Mouse (Mus musculus) frontal cortex, adult (tissue): ENCODE data around the gene Vmn2r20.
"Not testable (repeated sequence)": the region's sequence is repeated elsewhere in the genome, so short reads cannot be mapped to it uniquely, and the experiment has no call there.

ENCODE experiments used
- ATAC-seq: cut with Nextera tagmentation; 2 replicates; pipeline ENCODE4 v1.9.2; 2017; ENCODE audit warnings: mild to moderate bottlenecking, moderate library complexity, mixed read lengths; ENCODE audit not compliant: low TSS enrichment

Gene Vmn2r20

DNA sequence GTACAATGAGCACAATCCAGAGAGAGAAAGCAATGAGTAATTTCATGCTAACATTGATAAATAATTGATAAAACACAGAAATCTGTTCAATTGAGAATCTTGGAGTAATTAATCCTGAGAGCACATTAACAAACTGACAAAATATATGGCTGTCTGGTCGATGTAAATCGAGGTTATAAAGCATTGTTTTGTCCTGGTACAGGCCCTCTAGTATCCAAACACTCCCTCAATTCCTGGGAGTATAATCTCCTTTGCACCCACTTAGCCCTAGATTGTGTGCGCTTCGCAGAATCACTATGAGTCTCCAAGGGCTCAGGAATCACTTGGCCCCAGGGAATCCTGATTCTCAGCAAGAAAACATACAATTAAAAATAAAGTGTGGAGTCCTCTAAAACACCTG lies at the start of gene Vmn2r20:
Gene Vmn2r20 (minus strand): TSS at position 101 of the 400 bp plus-strand sequence.
- not testable (repeated sequence) for ATAC-seq

DNA sequence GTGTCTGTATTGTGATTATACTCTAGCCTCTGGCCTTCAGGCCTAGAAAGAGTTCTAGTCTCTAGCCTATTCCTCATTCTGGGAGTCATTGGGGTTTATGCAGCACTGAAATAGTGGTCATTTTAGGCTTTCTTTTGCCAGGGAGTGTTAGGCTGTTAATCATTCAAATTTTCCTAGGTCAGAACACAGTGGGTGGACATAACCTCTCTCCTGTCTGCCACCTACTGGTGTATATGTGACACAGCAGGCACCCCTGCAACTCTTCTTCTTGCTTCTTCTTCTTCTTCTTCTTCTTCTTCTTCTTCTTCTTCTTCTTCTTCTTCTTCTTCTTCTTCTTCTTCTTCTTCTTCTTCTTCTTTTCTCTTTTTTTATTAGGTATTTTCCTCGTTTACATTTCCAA lies 6.5 kb upstream of the Vmn2r20 start:
- ATAC-seq: not testable (repeated sequence)

DNA sequence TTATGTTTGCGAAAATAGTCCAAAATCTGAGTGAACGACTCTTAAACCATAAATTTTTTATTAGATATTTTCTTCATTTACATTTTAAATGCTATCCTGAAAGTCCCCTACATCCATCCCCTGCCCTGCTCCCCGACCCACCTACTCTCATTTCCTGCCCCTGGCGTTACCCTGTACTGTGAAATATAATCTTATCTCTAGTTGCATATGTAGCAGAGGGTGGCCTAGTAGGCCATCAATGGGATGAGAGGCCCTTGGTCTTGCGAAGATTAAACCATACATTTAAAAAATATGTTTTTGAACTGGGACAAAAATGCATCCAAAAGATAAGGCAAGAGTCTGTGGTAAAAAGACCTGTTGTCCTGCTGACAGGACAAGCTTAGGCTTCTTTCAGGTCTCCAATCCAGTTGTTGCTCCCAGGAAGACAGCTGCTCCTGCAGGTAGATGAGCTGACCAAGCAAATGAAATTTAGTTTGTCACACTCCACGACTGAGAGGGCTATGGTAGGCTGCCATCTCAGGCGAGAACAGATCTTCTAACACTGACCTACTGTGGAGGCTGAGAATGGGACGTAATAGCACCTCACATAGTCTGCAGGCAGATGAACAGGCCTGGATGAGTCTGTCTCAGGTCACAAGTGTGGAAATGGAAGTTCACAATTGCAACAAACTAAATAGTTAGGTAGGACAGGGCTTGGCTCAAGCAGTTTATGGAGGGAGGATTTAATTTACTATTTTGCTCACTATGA lies 10.8 kb downstream of the Vmn2r20 start:
- ATAC-seq: not testable (repeated sequence)

DNA sequence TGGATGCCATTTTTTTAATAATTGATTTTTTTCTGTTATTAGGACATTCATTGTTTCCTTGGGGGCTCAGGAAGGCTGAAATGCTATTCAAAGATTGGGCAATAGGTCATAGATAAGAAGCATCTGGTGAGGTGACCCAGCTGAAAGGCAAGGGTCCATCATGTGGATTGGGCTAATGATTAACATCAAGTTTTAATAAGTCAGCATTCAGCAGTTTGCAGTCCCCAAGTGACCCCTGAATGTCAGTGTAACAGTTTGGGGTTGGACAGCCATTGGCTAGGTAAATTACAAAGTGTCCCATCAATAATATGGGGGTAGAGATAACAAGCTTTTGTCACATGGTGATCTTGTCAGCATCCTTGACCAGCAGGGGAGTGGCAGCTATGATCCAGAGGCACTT lies 29.1 kb downstream of the Vmn2r20 start:
- ATAC-seq: not testable (repeated sequence)

DNA sequence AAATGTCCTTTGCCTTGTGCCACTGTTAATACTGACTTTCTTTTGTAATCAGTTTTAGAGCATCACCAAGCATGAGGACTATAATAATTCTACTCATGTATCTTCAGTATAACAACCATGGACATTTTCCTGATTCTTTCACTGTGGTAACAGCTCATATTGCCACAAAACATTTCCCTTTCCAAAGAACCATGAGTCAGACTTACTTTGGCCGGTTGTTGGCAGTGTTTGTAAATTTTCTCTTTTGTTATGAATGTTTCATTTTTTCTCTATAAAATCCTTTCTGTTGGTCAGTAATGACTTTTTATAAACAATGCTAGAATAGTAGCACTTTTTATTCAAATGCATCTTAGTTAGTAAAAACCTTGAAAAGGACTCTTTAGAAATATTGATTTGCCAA lies 71.8 kb downstream of the Vmn2r20 start:
- no peak for ATAC-seq

DNA sequence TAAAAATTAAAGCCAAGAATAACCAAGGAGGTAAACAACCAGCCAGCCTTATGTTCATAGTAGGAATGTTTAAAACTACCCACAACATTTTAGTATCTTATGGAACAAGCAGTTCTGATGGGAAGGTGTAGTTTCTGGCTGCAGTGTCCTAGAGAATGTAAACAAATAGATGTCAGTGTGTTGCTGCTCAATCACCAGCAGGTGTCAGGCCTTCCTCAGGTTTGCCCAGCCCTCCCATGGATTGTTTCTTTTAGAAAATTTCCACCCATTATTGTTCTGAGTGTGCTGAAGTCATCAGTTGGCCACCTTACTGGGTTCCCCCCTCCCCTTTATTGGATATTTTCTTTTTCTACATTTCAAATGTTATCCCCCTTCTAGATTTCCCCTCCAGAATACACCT lies 77.8 kb downstream of the Vmn2r20 start:
- ATAC-seq: peak; percentile 65; the same call in 1 of the 2 replicates

DNA sequence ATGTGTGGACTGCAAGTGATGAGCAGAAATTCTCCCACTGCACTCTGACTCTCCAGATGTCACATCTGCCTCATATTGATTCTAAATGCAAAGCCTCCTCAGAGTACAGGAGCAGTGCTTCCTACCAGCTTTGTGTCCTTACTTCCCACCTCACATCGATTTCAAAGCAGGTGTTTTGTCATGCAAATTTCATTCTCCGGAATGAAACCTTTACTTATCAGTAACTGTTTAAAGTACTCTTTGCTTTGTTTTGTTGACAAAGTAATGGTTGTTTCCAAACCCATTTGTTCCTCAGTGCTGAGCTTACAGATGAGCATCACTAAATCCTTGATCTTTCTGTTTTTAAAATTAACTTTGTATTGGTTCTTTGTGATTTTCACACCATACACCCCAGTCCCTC lies 85.4 kb downstream of the Vmn2r20 start:
- ATAC-seq: no peak
